Mouse (Mus musculus) v-Abl transformed pro-B cells (cell line): ENCODE measurements around the gene Net1.

Source experiments
- in situ Hi-C, 2 experiments: fragments of 400-800 bp; cut with MboI; formaldehyde crosslinking; loops; one replicate each; pipeline ENCODE4 v1.15.1; 2025; ENCODE audit not compliant: unreplicated experiment in 2 of 2

Gene Net1

GRCm38 (mm10) chr13:3917571-3918311 lies at the start of gene Net1, which contains the start of gene Tubal3:
TSS of gene Net1 (minus strand) at chr13:3918220.
TSS of gene Tubal3 (plus strand) at chr13:3918274.
- in situ Hi-C loops = no loop called here

GRCm38 (mm10) chr13:3951198-3951914 lies 33.3 kb upstream of the Net1 start:
- in situ Hi-C loops = loop anchor here in 1 of 2 experiments (5.0 kb wide), 1 partner anchor 51 kb away; no protein-coding TSS in a partner anchor

GRCm38 (mm10) chr13:3949477-3949876 lies 31.5 kb upstream of the Net1 start:
- in situ Hi-C loops = no loop called here

- in situ Hi-C loops = no loop called here
Observed at GRCm38 (mm10) chr13:3947267-3947666, 29.2 kb upstream of the Net1 start.

- in situ Hi-C loops = no loop called here
Observed at GRCm38 (mm10) chr13:3945249-3945648, 27.2 kb upstream of the Net1 start, which contains the start of gene Ucn3. TSS of gene Ucn3 (minus strand) at chr13:3945349.

- in situ Hi-C loops = no loop called here
Observed at GRCm38 (mm10) chr13:3944699-3945098, 26.7 kb upstream of the Net1 start.

GRCm38 (mm10) chr13:3926046-3926445 lies 8.0 kb upstream of the Net1 start:
- in situ Hi-C loops = no loop called here

- in situ Hi-C loops = no loop called here
Observed at GRCm38 (mm10) chr13:3925632-3926031, 7.6 kb upstream of the Net1 start.

GRCm38 (mm10) chr13:3924483-3924882 lies 6.5 kb upstream of the Net1 start:
- in situ Hi-C loops = no loop called here

GRCm38 (mm10) chr13:3913504-3913903 lies 4.5 kb downstream of the Net1 start:
- in situ Hi-C loops = no loop called here

- in situ Hi-C loops = no loop called here
Observed at GRCm38 (mm10) chr13:3910356-3910755, 7.7 kb downstream of the Net1 start.

GRCm38 (mm10) chr13:3908262-3908661 lies 9.8 kb downstream of the Net1 start:
- in situ Hi-C loops = no loop called here

GRCm38 (mm10) chr13:3907151-3907696 lies 10.8 kb downstream of the Net1 start:
- in situ Hi-C loops = no loop called here

GRCm38 (mm10) chr13:3899301-3899700 lies 18.7 kb downstream of the Net1 start:
- in situ Hi-C loops = loop anchor here (5.0 kb wide), 4 partner anchors 103 to 492 kb away; no protein-coding TSS in a partner anchor

GRCm38 (mm10) chr13:3898202-3898601 lies 19.8 kb downstream of the Net1 start:
- in situ Hi-C loops = loop anchor here (5.0 kb wide), 4 partner anchors 104 to 491 kb away; no protein-coding TSS in a partner anchor

- in situ Hi-C loops = loop anchor here (5.0 kb wide), 4 partner anchors 105 to 490 kb away; no protein-coding TSS in a partner anchor
Observed at GRCm38 (mm10) chr13:3896913-3897312, 21.1 kb downstream of the Net1 start.

GRCm38 (mm10) chr13:3896032-3896431 lies 22.0 kb downstream of the Net1 start:
- in situ Hi-C loops = loop anchor here (5.0 kb wide), 4 partner anchors 106 to 489 kb away; no protein-coding TSS in a partner anchor

- in situ Hi-C loops = loop anchor here (5.0 kb wide), 4 partner anchors 107 to 488 kb away; no protein-coding TSS in a partner anchor
Observed at GRCm38 (mm10) chr13:3895397-3895980, 22.5 kb downstream of the Net1 start.

- in situ Hi-C loops = no loop called here
Observed at GRCm38 (mm10) chr13:3894549-3894948, 23.5 kb downstream of the Net1 start.

GRCm38 (mm10) chr13:3893126-3893734 lies 24.8 kb downstream of the Net1 start:
- in situ Hi-C loops = no loop called here
